Mouse (Mus musculus) liver, embryonic 14.5 days (tissue): ENCODE measurements around the gene Car11.

Source experiments
- CTCF ChIP-seq: IDR thresholded peaks from 2 replicates; pipeline ENCODE4 v1.5.1; 2016; ENCODE audit warnings: antibody characterized with exemption, low read depth, control low read depth
- EP300 ChIP-seq: IDR thresholded peaks from 2 replicates; pipeline ENCODE4 v1.6.1; 2016; ENCODE audit warnings: antibody characterized with exemption, low read depth

DNA sequence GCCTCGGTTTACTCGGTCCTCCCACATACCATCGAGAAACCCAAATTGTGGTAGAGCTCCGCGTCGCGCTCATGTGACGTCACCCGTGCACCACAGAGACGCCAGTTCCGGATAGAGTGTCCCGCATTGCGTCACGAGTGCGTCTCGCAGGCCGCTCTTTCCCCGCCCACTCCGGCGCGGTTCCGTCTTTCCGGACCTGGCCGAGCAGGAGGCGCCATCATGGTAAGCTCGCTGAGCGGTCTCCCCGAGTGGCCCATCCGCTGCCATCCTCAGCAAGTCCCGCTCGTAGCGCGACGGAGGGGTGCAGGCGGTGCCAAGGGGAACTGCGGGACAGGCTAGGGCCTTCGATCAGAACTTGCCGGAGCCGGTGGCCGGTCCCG lies 18.3 kb downstream of the Car11 start, which contains the start of gene Sphk2:
- TF ChIP-seq CTCF = 0 out of 2 replicates have a peak, but pooled peaks have one; percentile 38
- no peak; the same call in 1 of the 2 replicates for TF ChIP-seq EP300
